Mouse (Mus musculus): Measurements from ENCODE around the gene Adk. TPM values are rescaled to one million over a fixed set of nuclear protein-coding genes. Genes with fewer than 3 reads are reported as not detected.

Gene Adk
- polyA plus RNA-seq, 1 experiment = 21.0 TPM

DNA sequence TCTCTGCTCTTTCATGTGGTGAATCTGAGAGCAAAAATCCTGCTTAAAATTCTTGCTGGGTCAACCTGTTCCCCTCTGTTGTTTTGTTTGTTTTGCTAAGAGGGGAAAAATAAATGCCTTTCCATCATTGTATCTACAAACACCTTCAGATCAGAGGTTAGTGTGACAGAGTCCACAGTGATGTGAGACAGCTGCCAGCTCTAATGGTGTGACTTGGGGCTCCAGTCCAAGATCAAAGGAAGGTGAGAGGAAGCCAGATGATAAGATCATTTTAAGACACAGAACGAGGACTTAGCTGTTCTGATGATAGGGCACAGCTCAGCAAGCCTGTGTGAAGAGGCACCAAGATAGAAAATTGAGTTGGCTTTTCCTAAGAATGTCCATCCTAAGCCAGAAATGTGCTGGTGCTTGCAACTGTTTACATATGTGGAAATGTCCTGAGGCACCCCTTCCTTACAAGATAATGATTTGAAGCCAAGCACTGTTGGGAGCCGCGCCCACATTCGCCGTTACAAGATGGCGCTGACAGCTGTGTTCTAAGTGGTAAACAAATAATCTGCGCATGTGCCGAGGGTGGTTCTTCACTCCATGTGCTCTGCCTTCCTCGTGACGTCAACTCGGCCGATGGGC, 307.6 kb downstream of the Adk start:
- no peak for TF ChIP-seq GATA1 (IDR thresholded peaks at IDR 0.05; ENCODE audit: low read length)

- TF ChIP-seq GATA1 (IDR thresholded peaks at IDR 0.05; ENCODE audit: low read length) = no peak
These were observed 314.7 kb downstream of the Adk start for GRCm38 (mm10) chr14:21367095-21367494.

DNA sequence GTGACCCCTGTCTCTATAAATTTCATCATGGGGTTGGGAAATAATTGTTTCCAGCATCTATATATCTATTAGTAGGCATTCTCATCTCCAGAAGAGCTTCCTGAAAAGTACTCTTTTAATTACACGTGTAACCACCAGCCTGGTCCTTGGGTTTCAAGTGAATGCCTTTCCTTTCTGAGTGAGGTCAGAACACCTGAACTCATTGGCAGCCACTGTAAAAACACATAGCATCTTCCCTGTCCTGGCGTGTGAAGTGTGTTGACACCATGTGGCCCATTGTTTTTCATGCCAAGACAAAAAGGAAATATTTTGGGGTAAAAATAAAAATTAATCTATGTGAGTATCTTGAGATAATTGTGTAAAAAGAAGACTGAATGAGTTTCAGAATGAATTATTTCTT, 316.2 kb downstream of the Adk start:
- TF ChIP-seq GATA1 (IDR thresholded peaks at IDR 0.05; ENCODE audit: low read length) = no peak

- TF ChIP-seq GATA1 (IDR thresholded peaks at IDR 0.05; ENCODE audit: low read length) = no peak
These were observed 316.8 kb downstream of the Adk start for GRCm38 (mm10) chr14:21369127-21369526.

DNA sequence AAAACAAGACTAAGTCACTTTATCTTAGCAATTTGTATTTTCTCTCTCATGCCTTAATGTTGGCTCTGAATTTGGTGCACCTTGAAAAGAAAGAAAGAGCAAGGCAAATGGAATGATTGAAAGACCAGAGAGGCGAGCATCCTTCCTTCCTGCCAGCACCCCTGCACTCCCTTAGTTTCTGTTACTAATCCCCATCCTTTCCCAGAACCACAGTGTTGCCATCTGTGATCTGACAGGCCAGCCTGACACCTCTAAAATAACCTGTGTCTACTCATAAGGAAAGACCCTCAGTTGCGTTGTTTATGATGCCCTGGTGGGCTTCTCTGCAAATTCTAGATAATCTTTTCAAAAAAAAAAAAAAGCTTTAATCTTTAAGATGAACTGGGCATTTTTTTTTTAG, 319.6 kb downstream of the Adk start:
- no peak for TF ChIP-seq GATA1 (IDR thresholded peaks at IDR 0.05; ENCODE audit: low read length)

- TF ChIP-seq GATA1 (IDR thresholded peaks at IDR 0.05; ENCODE audit: low read length) = no peak
These were observed 320.3 kb downstream of the Adk start for GRCm38 (mm10) chr14:21372689-21373088.

GRCm38 (mm10) chr14:21383701-21384428, 331.5 kb downstream of the Adk start:
- TF ChIP-seq GATA1 (IDR thresholded peaks at IDR 0.05; ENCODE audit: low read length) = no peak

- no peak for TF ChIP-seq GATA1 (IDR thresholded peaks at IDR 0.05; ENCODE audit: low read length)
These were observed 347.1 kb downstream of the Adk start for GRCm38 (mm10) chr14:21399506-21399905.

GRCm38 (mm10) chr14:21402157-21402601, 349.8 kb downstream of the Adk start:
- no peak for TF ChIP-seq GATA1 (IDR thresholded peaks at IDR 0.05; ENCODE audit: low read length)

GRCm38 (mm10) chr14:21402621-21403405, 350.4 kb downstream of the Adk start:
- TF ChIP-seq GATA1 (IDR thresholded peaks at IDR 0.05; ENCODE audit: low read length) = no peak

GRCm38 (mm10) chr14:21406946-21407345, 354.6 kb downstream of the Adk start:
- no peak for TF ChIP-seq GATA1 (IDR thresholded peaks at IDR 0.05; ENCODE audit: low read length)

DNA sequence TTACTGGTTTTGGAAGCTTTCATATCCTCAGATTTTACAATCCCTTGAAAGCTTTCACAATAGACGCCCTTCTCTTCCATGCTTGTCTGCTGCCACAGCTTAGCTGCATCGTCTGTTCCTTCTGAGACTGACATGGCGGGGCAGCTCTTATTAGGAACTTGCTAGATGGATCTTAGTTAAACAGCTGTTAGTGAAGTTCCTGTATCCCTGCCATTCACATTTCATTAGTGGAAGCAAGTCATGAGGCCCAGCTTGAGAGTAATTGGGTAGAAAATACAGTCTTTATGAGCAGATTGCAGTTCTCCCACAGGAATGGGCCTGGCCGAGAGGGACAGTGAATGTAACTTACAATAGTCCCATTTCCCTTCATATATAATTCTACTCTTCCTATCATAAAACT, 356.5 kb downstream of the Adk start:
- TF ChIP-seq GATA1 (IDR thresholded peaks at IDR 0.05; ENCODE audit: low read length) = no peak

DNA sequence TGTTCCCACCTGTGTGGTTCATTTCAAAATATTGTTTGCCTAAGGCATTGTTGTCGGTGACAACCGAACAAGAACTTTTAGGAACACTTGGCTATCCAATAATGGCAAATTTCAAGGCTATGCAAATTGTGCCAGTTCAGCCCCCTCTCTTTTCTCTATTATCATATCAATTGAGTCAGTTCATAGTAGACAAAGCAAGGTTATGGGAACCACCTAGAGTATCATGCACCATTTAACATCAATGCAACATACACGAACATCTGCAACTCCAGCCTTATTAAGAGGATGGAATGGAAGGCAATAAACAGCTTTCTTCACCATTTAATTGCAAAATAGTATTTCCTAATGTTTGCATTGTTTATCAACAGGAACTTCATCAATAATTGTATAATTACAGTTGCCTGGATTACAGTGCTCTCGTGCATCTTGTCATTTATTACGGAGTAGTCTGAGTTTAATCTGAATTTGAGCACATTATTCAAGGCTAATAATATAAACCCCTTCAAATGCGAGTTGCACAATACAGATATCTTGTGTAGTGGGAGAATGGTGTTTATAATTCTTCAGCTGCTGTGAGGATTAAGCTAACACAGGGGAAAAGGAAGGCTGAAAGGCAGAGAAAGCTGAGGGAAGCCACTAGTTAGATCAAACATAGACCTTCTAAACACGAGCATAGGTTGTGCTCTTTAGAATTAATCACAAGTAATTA, 358.5 kb downstream of the Adk start:
- TF ChIP-seq GATA1 (IDR thresholded peaks at IDR 0.05; ENCODE audit: low read length) = no peak

DNA sequence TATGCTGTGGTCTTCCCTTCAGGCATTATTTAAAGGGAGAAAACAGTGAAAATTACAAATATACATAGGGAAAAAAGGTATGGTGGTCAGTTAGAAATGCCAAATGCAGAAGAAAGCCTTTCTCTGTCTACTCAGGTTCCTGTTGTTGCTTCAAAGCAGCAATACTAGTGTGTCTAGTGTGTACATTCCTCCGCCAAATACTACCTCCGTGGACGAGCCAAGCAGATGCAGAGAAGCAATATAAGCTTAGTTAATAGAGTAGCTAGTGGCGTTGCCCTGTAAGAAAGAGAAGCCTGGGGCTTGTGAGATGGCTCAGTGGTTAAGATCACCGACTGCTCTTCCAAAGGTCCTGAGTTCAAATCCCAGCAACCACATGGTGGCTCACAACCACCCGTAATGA, 359.1 kb downstream of the Adk start:
- TF ChIP-seq GATA1 (IDR thresholded peaks at IDR 0.05; ENCODE audit: low read length) = no peak

- TF ChIP-seq GATA1 (IDR thresholded peaks at IDR 0.05; ENCODE audit: low read length) = no peak
These were observed 366.0 kb downstream of the Adk start for GRCm38 (mm10) chr14:21418332-21418731.

DNA sequence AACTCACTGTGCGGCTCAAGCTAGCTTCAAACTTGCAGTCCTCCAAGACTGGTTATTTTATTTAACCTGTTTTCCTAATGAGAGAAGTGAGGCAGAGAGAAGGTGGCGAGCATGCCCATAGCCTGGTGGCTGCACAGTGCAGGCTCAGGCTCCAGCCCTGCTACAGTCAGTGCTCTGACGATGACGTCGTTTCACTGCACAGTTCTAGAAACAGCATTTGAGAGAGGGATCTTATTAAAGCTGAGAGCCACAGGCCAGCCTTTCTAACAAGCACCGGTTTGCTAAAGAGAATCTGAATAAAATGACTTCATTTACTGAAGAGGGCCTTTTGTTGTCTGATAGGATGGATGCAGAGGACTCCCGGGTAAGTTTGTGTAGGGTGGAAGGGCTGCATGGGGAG, 375.0 kb downstream of the Adk start:
- TF ChIP-seq GATA1 (IDR thresholded peaks at IDR 0.05; ENCODE audit: low read length) = no peak

Measured in G1E-ER4 (cell line).